ENCODE assay signal across 9 mouse cellular contexts in the genomic region with DNA sequence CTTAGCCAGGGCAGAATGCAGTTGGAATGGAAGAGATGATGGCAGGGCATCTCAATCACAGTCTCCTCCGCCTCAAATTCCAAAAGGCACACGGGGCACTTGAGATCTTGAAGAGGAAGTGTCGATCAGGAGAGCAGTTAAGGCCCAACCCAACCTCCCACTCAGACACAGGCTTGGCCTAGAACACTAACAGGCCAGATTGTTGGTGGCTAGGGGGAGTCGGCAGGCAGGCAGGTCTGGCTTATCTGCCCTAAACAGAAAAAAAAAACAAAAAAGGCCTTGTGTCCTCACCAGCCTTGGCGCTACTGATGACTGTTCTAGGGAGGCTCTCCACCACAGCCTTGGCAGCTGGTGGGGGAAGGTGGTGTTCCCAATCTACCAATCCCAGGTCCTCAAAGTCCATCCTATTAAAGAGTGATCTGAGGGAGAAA. TPM values are rescaled to one million over a fixed set of nuclear protein-coding genes. Genes with fewer than 3 reads are reported as not detected.
A peak's percentile ranks its signal among the peaks of the same experiment; 100 is the strongest.
DNase-seq lines count a peak whose midpoint lies in the region; ATAC-seq lines count a peak whose summit lies in the region.
"Had no signal": no experiment of that assay in that cellular context is flagged by ENCODE, and none has a peak within 500 bp of the region (broad histone marks: within the 10 kb centered on the region; RNA-seq: fewer than 3 reads in every experiment).

No protein-coding gene starts in this region.

- no peaks in the 10 kb centered on the region for H3K9me3 ChIP-seq in lung, embryonic 15.5 days
- no peaks in the 10 kb centered on the region for H3K9me3 ChIP-seq in forebrain, embryonic 12.5 days
- no peaks in the 10 kb centered on the region for H3K9me3 ChIP-seq in liver, embryonic 11.5 days (ENCODE audit: control insufficient read depth, low read length)
- no peaks in the 10 kb centered on the region for H3K9me3 ChIP-seq in stomach, embryonic 16.5 days (replicated peaks; ENCODE audit: control insufficient read depth, low read length)

- H3K4me1 ChIP-seq in lung, embryonic 15.5 days, result peaks cover 39% of the 10 kb centered on the region
- H3K4me1 ChIP-seq in forebrain, embryonic 12.5 days, result peaks cover 22% of the 10 kb centered on the region
- peaks cover 37% of the 10 kb centered on the region for H3K4me1 ChIP-seq in liver, embryonic 11.5 days (replicated peaks; ENCODE audit: control insufficient read depth, insufficient read depth, low read length)
- H3K4me1 ChIP-seq in stomach, embryonic 16.5 days (ENCODE audit: control insufficient read depth, insufficient read depth, low read length), result peaks cover 39% of the 10 kb centered on the region

- peak overlapping the region; percentile 29; the same call in 1 of the 2 replicates for H3K27ac ChIP-seq in lung, embryonic 15.5 days
- H3K27ac ChIP-seq in forebrain, embryonic 12.5 days, result no peak overlapping the region
- peak overlapping the region; percentile 8; the same call in 1 of the 2 replicates for H3K27ac ChIP-seq in liver, embryonic 11.5 days (ENCODE audit: low read depth, low read length)
- H3K27ac ChIP-seq in stomach, embryonic 16.5 days (ENCODE audit: low read length), result peak overlapping the region; percentile 74; the same call in 1 of the 2 replicates

- peak overlapping the region; percentile 72 for H3K4me2 ChIP-seq in lung, embryonic 15.5 days
- peak overlapping the region; percentile 81 for H3K4me2 ChIP-seq in forebrain, embryonic 12.5 days
- peak overlapping the region; percentile 77 for H3K4me2 ChIP-seq in liver, embryonic 11.5 days
- H3K4me2 ChIP-seq in stomach, embryonic 16.5 days (ENCODE audit: low read depth, low read length), result peak overlapping the region; percentile 81

- peak overlapping the region; percentile 77 for H3K4me3 ChIP-seq in lung, embryonic 15.5 days
- H3K4me3 ChIP-seq in forebrain, embryonic 12.5 days (replicated peaks), result peak overlapping the region; percentile 75
- H3K4me3 ChIP-seq in liver, embryonic 11.5 days (ENCODE audit: low read depth, low read length), result peak overlapping the region; percentile 64
- peak overlapping the region; percentile 91 for H3K4me3 ChIP-seq in stomach, embryonic 16.5 days (replicated peaks; ENCODE audit: low read length)

- no peaks in the 10 kb centered on the region for H3K27me3 ChIP-seq in lung, embryonic 15.5 days
- 0 out of 2 replicates have a peak, but pooled peaks cover 3% of the 10 kb centered on the region for H3K27me3 ChIP-seq in forebrain, embryonic 12.5 days
- H3K27me3 ChIP-seq in liver, embryonic 11.5 days (replicated peaks; ENCODE audit: control insufficient read depth, insufficient read depth, low read length), result no peaks in the 10 kb centered on the region
- H3K27me3 ChIP-seq in stomach, embryonic 16.5 days (ENCODE audit: control insufficient read depth, insufficient read depth, low read length), result no peaks in the 10 kb centered on the region

- peaks cover 22% of the 10 kb centered on the region for H3K36me3 ChIP-seq in lung, embryonic 15.5 days
- peaks cover 29% of the 10 kb centered on the region for H3K36me3 ChIP-seq in forebrain, embryonic 12.5 days (replicated peaks)
- H3K36me3 ChIP-seq in liver, embryonic 11.5 days (ENCODE audit: control insufficient read depth, insufficient read depth, low read length), result peaks cover 13% of the 10 kb centered on the region
- H3K36me3 ChIP-seq in stomach, embryonic 16.5 days (ENCODE audit: control insufficient read depth, insufficient read depth, low read length), result 0 out of 2 replicates have a peak, but pooled peaks cover 11% of the 10 kb centered on the region

- ATAC-seq in lung, embryonic 15.5 days (ENCODE audit: borderline replicate concordance, extremely low read depth, low FRiP score, low TSS enrichment), result no peak
- no peak for ATAC-seq in forebrain, embryonic 12.5 days (ENCODE audit: low FRiP score)
- no peak for ATAC-seq in liver, embryonic 11.5 days (replicated peaks; ENCODE audit: low FRiP score)
- ATAC-seq in stomach, embryonic 16.5 days (ENCODE audit: insufficient read depth, low FRiP score), result no peak

- peak overlapping the region; percentile 71 for H3K9ac ChIP-seq in lung, embryonic 15.5 days
- peak overlapping the region; percentile 67; the same call in 1 of the 2 replicates for H3K9ac ChIP-seq in forebrain, embryonic 12.5 days
- peak overlapping the region; percentile 63 for H3K9ac ChIP-seq in liver, embryonic 11.5 days (ENCODE audit: low read depth, low read length)
- H3K9ac ChIP-seq in stomach, embryonic 16.5 days (ENCODE audit: low read length), result peak overlapping the region; percentile 85

- 38% methylated on average over 5 of the region's 5 CpGs for WGBS in lung, embryonic 15.5 days
- 78% methylated on average over 5 of the region's 5 CpGs for WGBS in forebrain, embryonic 12.5 days
- WGBS in liver, embryonic 11.5 days, result 39% methylated on average over 5 of the region's 5 CpGs
- WGBS in stomach, embryonic 16.5 days, result 45% methylated on average over 5 of the region's 5 CpGs

- DNase-seq in lung, postnatal 14 days, result no peak
- no peak for DNase-seq in liver, embryonic 11.5 days (ENCODE audit: low spot score)
- DNase-seq in layer of hippocampus, adult 18-20 months (ENCODE audit: low spot score in 2 of 2), result no peak
- DNase-seq in adipocyte (ENCODE audit: low spot score), result no peak
- DNase-seq in spleen, postnatal 4 days (ENCODE audit: low spot score in 2 of 2), result no peak

RNA-seq across cellular contexts. Expression of gene Rnf181, which starts 5.6 kb away (rescaled TPM):
- 130 and 137 TPM in 2 replicates for polyA plus RNA-seq in lung, embryonic 15.5 days (2015; fragmentation: Nextera tagmentation; extraction: Ambion mirVana)
- polyA plus RNA-seq in forebrain, embryonic 12.5 days (2016; fragmentation: Nextera tagmentation; extraction: Ambion mirVana), result 97.4 and 97.5 TPM in 2 replicates
- polyA plus RNA-seq in liver, embryonic 11.5 days (2014; fragmentation: Nextera tagmentation; extraction: Ambion mirVana), result 106 and 112 TPM in 2 replicates
- 139 and 143 TPM in 2 replicates for polyA plus RNA-seq in stomach, embryonic 16.5 days (2015; fragmentation: Nextera tagmentation; extraction: Ambion mirVana)
- 10 to 100 TPM; 87.5 to 89.4 TPM for total RNA-seq in layer of hippocampus, adult 18-20 months (2021)

RNA-seq across cellular contexts. Expression of gene Tmem150a, which starts 5.9 kb away (rescaled TPM):
- polyA plus RNA-seq in lung, embryonic 15.5 days (2015; fragmentation: Nextera tagmentation; extraction: Ambion mirVana), result 12.1 and 12.2 TPM in 2 replicates
- 4.0 and 4.1 TPM in 2 replicates for polyA plus RNA-seq in forebrain, embryonic 12.5 days (2016; fragmentation: Nextera tagmentation; extraction: Ambion mirVana)
- 39.5 and 40.3 TPM in 2 replicates for polyA plus RNA-seq in liver, embryonic 11.5 days (2014; fragmentation: Nextera tagmentation; extraction: Ambion mirVana)
- polyA plus RNA-seq in stomach, embryonic 16.5 days (2015; fragmentation: Nextera tagmentation; extraction: Ambion mirVana), result 16.6 and 18.5 TPM in 2 replicates
- total RNA-seq in layer of hippocampus, adult 18-20 months (2021), result 1 to 10 TPM; 8.4 to 9.2 TPM
- total RNA-seq: common myeloid progenitor, adult 5-6 weeks had no signal

RNA-seq across cellular contexts. Expression of gene 0610030E20Rik, which starts 14.0 kb away (rescaled TPM):
- polyA plus RNA-seq in lung, embryonic 15.5 days (2015; fragmentation: Nextera tagmentation; extraction: Ambion mirVana), result 27.4 and 28.2 TPM in 2 replicates
- 28.5 and 30.4 TPM in 2 replicates for polyA plus RNA-seq in forebrain, embryonic 12.5 days (2016; fragmentation: Nextera tagmentation; extraction: Ambion mirVana)
- 17.1 and 19.4 TPM in 2 replicates for polyA plus RNA-seq in liver, embryonic 11.5 days (2014; fragmentation: Nextera tagmentation; extraction: Ambion mirVana)
- polyA plus RNA-seq in stomach, embryonic 16.5 days (2015; fragmentation: Nextera tagmentation; extraction: Ambion mirVana), result 25.9 and 26.7 TPM in 2 replicates
- 10 to 100 TPM; 17.0 to 17.9 TPM for total RNA-seq in layer of hippocampus, adult 18-20 months (2021)

RNA-seq across cellular contexts. Expression of gene Usp39, which starts 16.2 kb away (rescaled TPM):
- polyA plus RNA-seq in lung, embryonic 15.5 days (2015; fragmentation: Nextera tagmentation; extraction: Ambion mirVana), result 45.1 and 49.6 TPM in 2 replicates
- polyA plus RNA-seq in forebrain, embryonic 12.5 days (2016; fragmentation: Nextera tagmentation; extraction: Ambion mirVana), result 74.0 and 76.4 TPM in 2 replicates
- 91.6 and 100 TPM in 2 replicates for polyA plus RNA-seq in liver, embryonic 11.5 days (2014; fragmentation: Nextera tagmentation; extraction: Ambion mirVana)
- 29.7 and 31.4 TPM in 2 replicates for polyA plus RNA-seq in stomach, embryonic 16.5 days (2015; fragmentation: Nextera tagmentation; extraction: Ambion mirVana)
- 10 to 100 TPM; 31.1 to 33.1 TPM for total RNA-seq in layer of hippocampus, adult 18-20 months (2021)

RNA-seq across cellular contexts. Expression of gene Vamp5, which starts 19.1 kb away (rescaled TPM):
- 34.5 and 37.5 TPM in 2 replicates for polyA plus RNA-seq in lung, embryonic 15.5 days (2015; fragmentation: Nextera tagmentation; extraction: Ambion mirVana)
- polyA plus RNA-seq in forebrain, embryonic 12.5 days (2016; fragmentation: Nextera tagmentation; extraction: Ambion mirVana), result 6.0 and 7.6 TPM in 2 replicates
- polyA plus RNA-seq in liver, embryonic 11.5 days (2014; fragmentation: Nextera tagmentation; extraction: Ambion mirVana), result 164 and 181 TPM in 2 replicates
- 25.2 and 30.4 TPM in 2 replicates for polyA plus RNA-seq in stomach, embryonic 16.5 days (2015; fragmentation: Nextera tagmentation; extraction: Ambion mirVana)
- total RNA-seq in layer of hippocampus, adult 18-20 months (2021), result 1 to 10 TPM; 5.8 to 8.1 TPM
